Mouse (Mus musculus) myocyte (in vitro differentiated cells): Measurements from ENCODE around the gene Mtx3.

Experiments
- CEBPB ChIP-seq: IDR thresholded peaks from 2 replicates; pipeline ENCODE4 v1.6.1; 2011; ENCODE audit warnings: mild to moderate bottlenecking, moderate library complexity; ENCODE audit not compliant: poor library complexity, insufficient read depth, severe bottlenecking
- E2F4 ChIP-seq: IDR thresholded peaks from one replicate; pipeline ENCODE4 v1.6.1; 2011; ENCODE audit warnings: mild to moderate bottlenecking, control low read depth, moderate library complexity; ENCODE audit not compliant: insufficient read depth
- MAX ChIP-seq: IDR thresholded peaks from one replicate; pipeline ENCODE4 v1.6.1; 2011; ENCODE audit warnings: low read depth, mild to moderate bottlenecking, control low read depth
- MYOD1 ChIP-seq, 3 experiments: IDR thresholded peaks; one replicate each; pipeline ENCODE4 v1.6.1; 2011; ENCODE audit warnings: control low read depth in 2 of 3, low read depth in 2 of 3, mild to moderate bottlenecking in 2 of 3, moderate library complexity in 1 of 3; ENCODE audit not compliant: insufficient read length in 2 of 3, control insufficient read depth in 1 of 3
- POLR2A ChIP-seq: IDR thresholded peaks from one replicate; pipeline ENCODE4 v1.6.1; 2011; ENCODE audit warnings: low read depth, mild to moderate bottlenecking, control low read depth, moderate library complexity; ENCODE audit not compliant: insufficient read length
- REST ChIP-seq: IDR thresholded peaks from one replicate; pipeline ENCODE4 v1.6.1; 2011; ENCODE audit warnings: mild to moderate bottlenecking, control low read depth, moderate library complexity; ENCODE audit not compliant: insufficient read depth, insufficient read length
- SRF ChIP-seq: IDR thresholded peaks from one replicate; pipeline ENCODE4 v1.6.1; 2011; ENCODE audit warnings: low read depth; ENCODE audit not compliant: control insufficient read depth, insufficient read length
- TCF12 ChIP-seq: IDR thresholded peaks from one replicate; pipeline ENCODE4 v1.6.1; 2011; ENCODE audit warnings: mild to moderate bottlenecking, control low read depth; ENCODE audit not compliant: poor library complexity, insufficient read depth, severe bottlenecking
- USF1 ChIP-seq: IDR thresholded peaks from one replicate; pipeline ENCODE4 v1.6.1; 2011; ENCODE audit warnings: low read depth, mild to moderate bottlenecking, control low read depth, moderate library complexity

GRCm38 (mm10) chr13:92884206-92884605 is 39.6 kb downstream of the Mtx3 start:
- TF ChIP-seq CEBPB: no peak
- no peak for TF ChIP-seq TCF12
- no peak for TF ChIP-seq USF1
- TF ChIP-seq E2F4: no peak
- no peak for TF ChIP-seq POLR2A
- TF ChIP-seq MYOD1 (IDR thresholded peaks at IDR 0.05; ENCODE audit: control insufficient read depth in 1 of 3, insufficient read length in 2 of 3, low read depth in 2 of 3): no peak
- no peak for TF ChIP-seq SRF
- TF ChIP-seq REST: no peak
- TF ChIP-seq MAX: no peak
